Mouse (Mus musculus): Measurements from ENCODE around the gene Rab3ip.

- no peak for TF ChIP-seq CTCF (IDR thresholded peaks at IDR 0.05; ENCODE audit: low read depth, low read length)
- TF ChIP-seq TAL1 (conservative IDR thresholded peaks at IDR 0.05; ENCODE audit: low read depth, low read length), result no peak
Measured at GRCm38 (mm10) chr10:116883531-116883930, 67.0 kb downstream of the Rab3ip start.
